Mouse (Mus musculus) heart, postnatal 0 days (tissue): ENCODE measurements around the gene Lin37. TPM values are rescaled to one million over a fixed set of nuclear protein-coding genes. Genes with fewer than 3 reads are reported as not detected.

Experiments used
- ATAC-seq: fragments of 200-750 bp; cut with Nextera tagmentation; 2 replicates; pipeline ENCODE4 v1.8.0; 2017; ENCODE audit warnings: low read depth, moderate number of reproducible peaks, moderate library complexity; ENCODE audit not compliant: insufficient read depth
- DNase-seq: peaks from one replicate; pipeline ENCODE4 v3.0.0-alpha.2; 2016; ENCODE audit warnings: low spot score
- H3K27ac ChIP-seq: fragments of 300-500 bp; sonication (generic); 2 replicates; pipeline ENCODE4 v1.5.1; 2014; ENCODE audit warnings: low read depth, mild to moderate bottlenecking
- H3K27me3 ChIP-seq: fragments of 300-500 bp; sonication (generic); 2 replicates; pipeline ENCODE4 v1.6.1; 2014; ENCODE audit warnings: low read length, mixed read lengths; ENCODE audit not compliant: control insufficient read depth, insufficient read depth
- H3K36me3 ChIP-seq: fragments of 300-500 bp; sonication (generic); replicated peaks from 2 replicates; pipeline ENCODE4 v1.6.1; 2014; ENCODE audit warnings: low read length, mixed read lengths; ENCODE audit not compliant: control insufficient read depth, insufficient read depth
- H3K4me1 ChIP-seq: fragments of 300-500 bp; sonication (generic); 2 replicates; pipeline ENCODE4 v1.6.1; 2014; ENCODE audit warnings: antibody characterized with exemption; ENCODE audit not compliant: control insufficient read depth, insufficient read depth
- H3K4me2 ChIP-seq: fragments of 300-500 bp; sonication (generic); 2 replicates; pipeline ENCODE4 v1.6.1; 2014; ENCODE audit warnings: low read depth, mild to moderate bottlenecking, low read length, moderate library complexity
- H3K4me3 ChIP-seq: fragments of 300-500 bp; sonication (generic); 2 replicates; pipeline ENCODE4 v1.5.1; 2014; ENCODE audit warnings: low read depth, low read length
- H3K9ac ChIP-seq: fragments of 300-500 bp; sonication (generic); replicated peaks from 2 replicates; pipeline ENCODE4 v1.6.1; 2014; ENCODE audit warnings: low read depth, low read length, mixed read lengths
- H3K9me3 ChIP-seq: fragments of 300-500 bp; sonication (generic); replicated peaks from 2 replicates; pipeline ENCODE4 v1.6.1; 2016; ENCODE audit warnings: low read length; ENCODE audit not compliant: control insufficient read depth
- CTCF ChIP-seq: IDR thresholded peaks from 2 replicates; pipeline ENCODE4 v1.5.1; 2016; ENCODE audit warnings: antibody characterized with exemption, control low read depth, low read depth
- EP300 ChIP-seq: IDR thresholded peaks from 2 replicates; pipeline ENCODE4 v1.6.1; 2016; ENCODE audit warnings: antibody characterized with exemption, low read depth
- WGBS: fragments of 180-500 bp; shearing (Covaris S2); extraction: QIAGEN DNeasy Blood & Tissue Kit; methylation state at CpG from one replicate; pipeline ENCODE4 v1.1.7; 2014; 5-methylcytosine and 5-hydroxymethylcytosine counted together
- polyA plus RNA-seq: library from polyadenylated mRNA; unstranded; fragments of >200 nt; fragmentation: Nextera tagmentation; extraction: Ambion mirVana; gene quantifications from 2 replicates; pipeline ENCODE4 v1.2.1, GENCODE M21; 2015
- total RNA-seq: library from RNA; depleted of rRNA; stranded (reverse); fragments of >200 nt; gene quantifications from 2 replicates; pipeline ENCODE4 v1.2.3, GENCODE M21; 2014; ENCODE audit warnings: low replicate concordance; rRNA removed

Gene Lin37
- total RNA-seq (11.9 and 19.7 TPM in 2 replicates), polyA plus RNA-seq (26.2 and 27.1 TPM in 2 replicates)

DNA sequence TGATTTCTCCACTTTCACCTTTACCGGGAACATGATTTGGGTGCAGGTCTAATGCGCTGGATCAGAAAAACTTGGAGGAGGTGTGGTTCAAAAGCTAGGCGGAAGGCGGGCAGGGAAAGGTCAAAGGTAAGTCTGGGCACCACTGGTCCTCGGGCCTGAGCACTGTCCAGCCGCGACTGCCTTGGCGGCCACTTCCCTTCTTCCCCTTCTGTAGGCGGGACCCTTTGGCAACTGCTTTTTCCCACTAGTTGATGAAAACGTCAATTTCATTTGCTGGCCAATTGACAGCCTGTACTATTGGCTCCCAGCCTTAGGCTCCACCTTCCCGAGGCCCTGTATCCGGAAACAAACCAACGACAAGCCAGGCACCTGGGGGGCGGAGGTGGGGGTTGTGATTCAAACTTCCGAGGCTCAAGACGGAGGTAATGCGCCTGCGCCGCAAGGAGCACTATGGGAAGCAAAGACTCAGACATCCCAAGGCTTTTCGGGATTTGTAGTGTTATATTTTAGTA lies at the start of gene Lin37:
Gene Lin37, minus strand, starts transcription at position 396 of the 512 bp plus-strand sequence.
- H3K9me3 ChIP-seq, result no peaks in the 10 kb centered on the region
- H3K4me2 ChIP-seq, result peak within 1 kb of the TSS; percentile 89
- H3K4me1 ChIP-seq, result peaks cover 18% of the 10 kb centered on the region
- peaks cover 37% of the 10 kb centered on the region for H3K36me3 ChIP-seq
- H3K9ac ChIP-seq, result peak within 1 kb of the TSS; percentile 72
- no peaks in the 10 kb centered on the region for H3K27me3 ChIP-seq
- whole genome bisulfite sequencing, result under 1% methylated on average over 20 of the region's 20 CpGs
- DNase-seq (peak; percentile 98), ATAC-seq (peak; percentile 87)
- TF ChIP-seq CTCF, result no peak
- TF ChIP-seq EP300, result no peak
- peak within 1 kb of the TSS; percentile 44 for H3K27ac ChIP-seq
- H3K4me3 ChIP-seq, result peak within 1 kb of the TSS; percentile 66

DNA sequence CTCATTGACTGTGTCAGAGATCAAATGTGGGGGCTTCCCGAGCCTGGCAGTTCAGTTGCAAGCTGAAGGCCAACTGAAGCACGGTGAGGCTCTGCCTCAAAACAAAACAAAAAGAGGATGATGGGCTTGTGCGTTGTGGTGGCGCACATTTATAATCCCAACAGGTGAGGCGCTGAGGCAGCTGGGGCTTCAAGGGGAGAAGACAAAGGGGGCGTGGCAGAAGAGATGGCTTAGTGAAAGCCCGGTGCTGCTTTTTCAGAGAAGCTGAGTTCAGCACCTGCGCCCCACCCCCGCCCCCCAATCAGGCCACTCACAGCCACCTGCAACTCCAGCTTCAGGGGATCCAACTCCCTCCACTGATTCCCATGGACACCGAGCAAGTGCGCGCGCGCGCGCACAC lies 48.8 kb upstream of the Lin37 start:
- Histone ChIP-seq H3K4me2 (no peak overlapping the region), H3K27me3 (no peaks in the 10 kb centered on the region), H3K4me1 (peaks cover 8% of the 10 kb centered on the region; the same call in 1 of the 2 replicates), H3K27ac (no peak overlapping the region), H3K9ac (no peak overlapping the region), H3K9me3 (no peaks in the 10 kb centered on the region), H3K4me3 (no peak overlapping the region), H3K36me3 (no peaks in the 10 kb centered on the region)
- TF ChIP-seq EP300, result no peak
- 57% methylated on average over 16 of the region's 16 CpGs for WGBS
- ATAC-seq (no peak), DNase-seq (no peak)

DNA sequence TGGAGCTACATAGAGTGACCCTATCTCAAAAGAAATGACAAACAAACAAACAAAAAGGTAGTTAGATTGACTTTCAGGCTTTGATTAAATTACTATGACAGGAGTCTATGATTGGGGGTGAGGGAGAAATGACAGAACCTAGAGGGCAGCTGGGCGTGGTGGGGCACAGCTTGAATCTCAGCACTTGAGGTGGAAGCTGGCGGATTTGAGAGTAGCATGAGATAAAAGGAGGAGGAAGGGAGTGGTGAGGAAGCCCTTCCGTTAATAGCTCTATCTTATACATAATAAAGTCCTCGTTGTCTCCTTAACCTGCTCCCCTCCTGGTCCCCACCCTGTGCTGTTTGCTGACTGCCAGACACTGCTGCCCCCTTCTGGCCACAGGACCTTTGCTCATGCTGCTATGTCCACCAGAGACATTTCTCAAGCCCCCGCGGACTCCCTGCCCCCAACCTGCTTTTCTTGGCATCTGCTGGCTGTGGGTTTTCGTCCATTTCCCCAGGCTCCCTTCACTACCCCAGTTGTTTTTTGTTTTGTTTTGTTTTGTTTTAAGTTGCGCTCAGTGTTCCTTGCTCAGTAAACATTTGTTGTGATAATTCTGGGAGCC lies 48.2 kb upstream of the Lin37 start:
- Histone ChIP-seq H3K9ac (no peak overlapping the region), H3K27ac (no peak overlapping the region), H3K4me1 (peaks cover 8% of the 10 kb centered on the region; the same call in 1 of the 2 replicates), H3K4me2 (no peak overlapping the region), H3K27me3 (no peaks in the 10 kb centered on the region), H3K9me3 (no peaks in the 10 kb centered on the region), H3K36me3 (no peaks in the 10 kb centered on the region), H3K4me3 (no peak overlapping the region)
- 25% methylated on average over 8 of the region's 8 CpGs for WGBS
- TF ChIP-seq CTCF (peak; percentile 71), EP300 (no peak)
- ATAC-seq, result peak; percentile 56
- DNase-seq, result peak; percentile 60

DNA sequence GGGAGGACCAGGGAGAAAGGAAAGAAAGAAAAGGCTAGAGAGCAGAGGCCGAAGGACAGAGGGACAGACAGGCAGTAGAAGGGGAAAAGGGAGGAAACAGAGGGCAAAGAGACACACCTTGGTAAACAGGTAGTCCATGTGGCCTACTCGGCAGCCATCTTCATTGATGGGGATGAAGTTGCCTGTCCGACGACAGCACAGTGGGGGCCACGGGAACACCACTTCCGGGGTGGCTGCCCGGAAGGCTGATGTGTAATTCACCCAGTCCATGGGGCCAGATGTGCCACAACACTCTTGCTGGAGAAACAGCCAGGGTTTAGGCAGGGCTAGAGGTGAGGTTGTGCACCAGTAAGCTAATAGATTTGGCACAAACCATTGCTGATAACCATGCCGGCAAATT lies 45.3 kb upstream of the Lin37 start:
- H3K36me3 ChIP-seq, result no peaks in the 10 kb centered on the region
- H3K27me3 ChIP-seq, result no peaks in the 10 kb centered on the region
- ATAC-seq (no peak), DNase-seq (no peak)
- H3K27ac ChIP-seq, result no peak overlapping the region
- H3K4me1 ChIP-seq, result peaks cover 9% of the 10 kb centered on the region; the same call in 1 of the 2 replicates
- no peaks in the 10 kb centered on the region for H3K9me3 ChIP-seq
- 81% methylated on average over 8 of the region's 8 CpGs for WGBS
- TF ChIP-seq CTCF (no peak), EP300 (no peak)
- H3K4me3 ChIP-seq, result no peak overlapping the region
- H3K9ac ChIP-seq, result no peak overlapping the region
- H3K4me2 ChIP-seq, result no peak overlapping the region

DNA sequence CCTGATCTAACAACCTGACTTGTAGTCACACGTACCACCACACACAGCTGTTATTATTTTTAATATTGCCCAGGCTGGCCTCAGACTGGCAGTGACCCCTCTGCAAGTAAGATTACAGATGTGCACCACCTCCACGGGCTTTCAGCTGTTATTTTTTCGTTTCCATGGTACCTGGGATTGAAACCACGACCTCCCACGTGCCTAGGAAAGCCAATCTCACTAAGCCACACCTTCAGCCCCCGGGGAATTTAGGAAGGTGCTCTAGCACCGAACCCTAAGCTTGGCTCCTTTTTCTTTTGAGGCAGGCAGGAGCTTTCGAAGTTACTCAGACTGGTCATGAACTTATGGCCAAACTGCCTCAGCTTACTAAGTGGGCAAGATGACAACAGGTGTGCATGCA lies 44.8 kb upstream of the Lin37 start:
- no peak overlapping the region for H3K9ac ChIP-seq
- no peak overlapping the region for H3K4me3 ChIP-seq
- H3K36me3 ChIP-seq, result no peaks in the 10 kb centered on the region
- no peaks in the 10 kb centered on the region for H3K27me3 ChIP-seq
- H3K27ac ChIP-seq, result no peak overlapping the region
- ATAC-seq (no peak), DNase-seq (no peak)
- H3K4me2 ChIP-seq, result no peak overlapping the region
- H3K9me3 ChIP-seq, result no peaks in the 10 kb centered on the region
- TF ChIP-seq EP300 (no peak), CTCF (no peak)
- H3K4me1 ChIP-seq, result 0 out of 2 replicates have a peak, but pooled peaks cover 6% of the 10 kb centered on the region
- 61% methylated on average over 8 of the region's 8 CpGs for WGBS
